Mouse (Mus musculus): ENCODE results near the gene Abcc2.

GRCm38 (mm10) chr19:43780391-43780790, 1.6 kb upstream of the Abcc2 start:
- TF ChIP-seq POLR2A (IDR thresholded peaks at IDR 0.05; ENCODE audit: insufficient read depth, low read length) (no peak), CTCF (IDR thresholded peaks at IDR 0.05; ENCODE audit: low read depth, low read length) (no peak)
